Mouse (Mus musculus) intestine, postnatal 0 days (tissue): ENCODE data around the gene Sec63. TPM values are rescaled to one million over a fixed set of nuclear protein-coding genes. Genes with fewer than 3 reads are reported as not detected.
A peak's percentile ranks its signal among the peaks of the same experiment; 100 is the strongest.

Source experiments
- ATAC-seq: fragments of 200-750 bp; cut with Nextera tagmentation; 2 replicates; pipeline ENCODE4 v1.8.0; 2017; ENCODE audit warnings: mild to moderate bottlenecking, moderate TSS enrichment, moderate library complexity
- H3K27ac ChIP-seq: fragments of 300-500 bp; sonication (generic); 2 replicates; pipeline ENCODE4 v1.5.1; 2014; ENCODE audit warnings: mild to moderate bottlenecking, low read depth, low read length, moderate library complexity
- H3K27me3 ChIP-seq: fragments of 300-500 bp; sonication (generic); replicated peaks from 2 replicates; pipeline ENCODE4 v1.6.1; 2014; ENCODE audit warnings: low read length, mixed read lengths; ENCODE audit not compliant: control insufficient read depth, insufficient read depth
- H3K36me3 ChIP-seq: fragments of 300-500 bp; sonication (generic); 2 replicates; pipeline ENCODE4 v1.6.1; 2014; ENCODE audit warnings: mild to moderate bottlenecking, moderate library complexity; ENCODE audit not compliant: control insufficient read depth, insufficient read depth
- H3K4me1 ChIP-seq: fragments of 300-500 bp; sonication (generic); replicated peaks from 2 replicates; pipeline ENCODE4 v1.6.1; 2014; ENCODE audit warnings: antibody characterized with exemption, low read length, mixed read lengths; ENCODE audit not compliant: control insufficient read depth, insufficient read depth
- H3K4me2 ChIP-seq: fragments of 300-500 bp; sonication (generic); replicated peaks from 2 replicates; pipeline ENCODE4 v1.6.1; 2014; ENCODE audit warnings: low read depth, mild to moderate bottlenecking, moderate library complexity
- H3K4me3 ChIP-seq: fragments of 300-500 bp; sonication (generic); 2 replicates; pipeline ENCODE4 v1.5.1; 2014; ENCODE audit warnings: low read depth, low read length
- H3K9ac ChIP-seq: fragments of 300-500 bp; sonication (generic); 2 replicates; pipeline ENCODE4 v1.6.1; 2014; ENCODE audit warnings: mild to moderate bottlenecking, low read depth, low read length
- H3K9me3 ChIP-seq: fragments of 300-500 bp; sonication (generic); 2 replicates; pipeline ENCODE4 v1.6.1; 2016; ENCODE audit warnings: mixed run types; ENCODE audit not compliant: control insufficient read depth
- CTCF ChIP-seq: sonication (generic); IDR thresholded peaks from 2 replicates; pipeline ENCODE4 v1.5.1; 2016; ENCODE audit warnings: low read depth, mild to moderate bottlenecking, control low read depth, antibody characterized with exemption, moderate library complexity
- WGBS: fragments of 180-500 bp; shearing (Covaris S2); extraction: QIAGEN DNeasy Blood & Tissue Kit; methylation state at CpG from one replicate; pipeline ENCODE4 v1.1.7; 2014; 5-methylcytosine and 5-hydroxymethylcytosine counted together
- polyA plus RNA-seq: library from polyadenylated mRNA; unstranded; fragments of >200 nt; fragmentation: Nextera tagmentation; extraction: Ambion mirVana; gene quantifications from 2 replicates; pipeline ENCODE4 v1.2.1, GENCODE M21; 2015

Gene Sec63
- polyA plus RNA-seq, 1 experiment from 2014 or later: 17.2 TPM

- Histone ChIP-seq H3K4me1 (no peaks in the 10 kb centered on the region), H3K4me2 (no peak overlapping the region), H3K36me3 (no peaks in the 10 kb centered on the region), H3K4me3 (no peak overlapping the region), H3K9ac (no peak overlapping the region), H3K27ac (no peak overlapping the region), H3K27me3 (no peaks in the 10 kb centered on the region), H3K9me3 (no peaks in the 10 kb centered on the region)
- 94% methylated on average over 9 of the region's 9 CpGs for WGBS
- no peak for ATAC-seq
- no peak for TF ChIP-seq CTCF
Measured at GRCm38 (mm10) chr10:42856574-42856973, 95.3 kb downstream of the Sec63 start.

- H3K4me1 ChIP-seq: no peaks in the 10 kb centered on the region
- WGBS: 92% methylated on average over 2 of the region's 2 CpGs
Measured at GRCm38 (mm10) chr10:42857021-42857420, 95.7 kb downstream of the Sec63 start.

GRCm38 (mm10) chr10:42859781-42860158 is 98.5 kb downstream of the Sec63 start:
- no peak for TF ChIP-seq CTCF
- H3K27ac ChIP-seq: no peak overlapping the region
- no peak overlapping the region for H3K4me2 ChIP-seq
- no peaks in the 10 kb centered on the region for H3K36me3 ChIP-seq
- H3K4me3 ChIP-seq: no peak overlapping the region
- H3K4me1 ChIP-seq: 0 out of 2 replicates have a peak, but pooled peaks cover 2% of the 10 kb centered on the region
- H3K9me3 ChIP-seq: no peaks in the 10 kb centered on the region
- 58% methylated on average over 2 of the region's 2 CpGs for WGBS
- H3K9ac ChIP-seq: no peak overlapping the region
- ATAC-seq: no peak
- no peaks in the 10 kb centered on the region for H3K27me3 ChIP-seq

More at GRCm38 (mm10) chr10:42857021-42857420, 95.7 kb downstream of the Sec63 start:
- Histone ChIP-seq H3K27ac (no peak overlapping the region), H3K36me3 (no peaks in the 10 kb centered on the region), H3K4me2 (no peak overlapping the region), H3K27me3 (no peaks in the 10 kb centered on the region), H3K9me3 (no peaks in the 10 kb centered on the region), H3K4me3 (no peak overlapping the region), H3K9ac (no peak overlapping the region)
- no peak for ATAC-seq
- no peak for TF ChIP-seq CTCF

- peak; percentile 3; the same call in 1 of the 2 replicates for TF ChIP-seq CTCF
- H3K9ac ChIP-seq: no peak within 1 kb of the TSS
- H3K36me3 ChIP-seq: no peaks in the 10 kb centered on the region
- H3K4me1 ChIP-seq: 0 out of 2 replicates have a peak, but pooled peaks cover 2% of the 10 kb centered on the region
- peak within 1 kb of the TSS; percentile 58 for H3K4me2 ChIP-seq
- H3K9me3 ChIP-seq: no peaks in the 10 kb centered on the region
- H3K27me3 ChIP-seq: no peaks in the 10 kb centered on the region
- peak within 1 kb of the TSS; percentile 79 for H3K27ac ChIP-seq
- peak; percentile 75 for ATAC-seq
- peak within 1 kb of the TSS; percentile 23 for H3K4me3 ChIP-seq
- 41% methylated on average over 17 of the region's 17 CpGs for WGBS
Measured at GRCm38 (mm10) chr10:42860159-42860911, 99.0 kb downstream of the Sec63 start, which contains the start of gene Scml4. Scml4 (plus strand) TSS chr10:42860370.

GRCm38 (mm10) chr10:42861446-42861845 is 100.2 kb downstream of the Sec63 start:
- no peak for ATAC-seq
- Histone ChIP-seq H3K9ac (no peak overlapping the region), H3K9me3 (no peaks in the 10 kb centered on the region), H3K4me2 (peak overlapping the region; percentile 61; the same call in 1 of the 2 replicates), H3K27ac (no peak overlapping the region), H3K4me1 (0 out of 2 replicates have a peak, but pooled peaks cover 2% of the 10 kb centered on the region), H3K4me3 (no peak overlapping the region), H3K27me3 (no peaks in the 10 kb centered on the region), H3K36me3 (no peaks in the 10 kb centered on the region)
- WGBS: 79% methylated on average over 7 of the region's 7 CpGs
- no peak for TF ChIP-seq CTCF

GRCm38 (mm10) chr10:42862102-42862740 is 100.9 kb downstream of the Sec63 start:
- Histone ChIP-seq H3K36me3 (no peaks in the 10 kb centered on the region), H3K4me1 (0 out of 2 replicates have a peak, but pooled peaks cover 2% of the 10 kb centered on the region), H3K9me3 (no peaks in the 10 kb centered on the region), H3K4me2 (peak overlapping the region; percentile 61), H3K27me3 (no peaks in the 10 kb centered on the region), H3K27ac (peak overlapping the region; percentile 22; the same call in 1 of the 2 replicates), H3K9ac (0 out of 2 replicates have a peak overlapping the region, but pooled peaks have one; percentile 23), H3K4me3 (peak overlapping the region; percentile 29)
- TF ChIP-seq CTCF: no peak
- ATAC-seq: no peak
- WGBS: 22% methylated on average over 13 of the region's 13 CpGs
